Mouse (Mus musculus): Measurements from ENCODE around the gene Gabrg3. TPM values are rescaled to one million over a fixed set of nuclear protein-coding genes. Genes with fewer than 3 reads are reported as not detected.
A peak's percentile ranks its signal among the peaks of the same experiment; 100 is the strongest.

Gabrg3 gene
- polyA plus RNA-seq, 1 experiment from 2014 or later: 0.42 TPM

DNA sequence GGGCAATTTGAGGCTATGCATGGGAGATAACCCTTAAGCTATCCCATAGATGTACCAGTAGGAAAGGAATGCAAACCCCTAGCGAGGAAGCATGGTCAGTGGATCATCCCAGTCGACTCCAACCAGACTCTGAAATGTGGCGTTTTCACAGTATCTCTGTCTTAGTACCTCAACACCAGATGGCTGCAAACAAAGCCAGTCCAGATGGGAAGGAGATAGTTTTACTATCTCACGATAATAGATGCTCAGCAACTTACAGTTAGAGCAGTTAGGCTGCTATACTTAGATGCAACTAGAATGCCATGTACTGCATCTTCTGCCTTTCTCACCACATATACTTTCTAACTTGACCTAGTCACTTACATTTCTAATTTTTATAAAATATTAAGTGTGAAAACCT is 56.7 kb downstream of the Gabrg3 start:
- Histone ChIP-seq H3K4me2 (ENCODE audit: low read length) (no peak overlapping the region), H3K9me3 (replicated peaks; ENCODE audit: low read length) (no peaks in the 10 kb centered on the region), H3K9ac (ENCODE audit: low read depth, low read length) (no peak overlapping the region), H3K27me3 (ENCODE audit: insufficient read depth, low read length) (no peaks in the 10 kb centered on the region), H3K4me1 (replicated peaks; ENCODE audit: insufficient read depth, low read length) (no peaks in the 10 kb centered on the region), H3K4me3 (replicated peaks; ENCODE audit: low read depth, low read length) (no peak overlapping the region), H3K27ac (no peak overlapping the region), H3K36me3 (ENCODE audit: insufficient read depth, low read length) (no peaks in the 10 kb centered on the region)
- WGBS: 75% methylated on average over 4 of the region's 4 CpGs
- ATAC-seq (replicated peaks; ENCODE audit: low FRiP score, low read depth) (no peak), DNase-seq (ENCODE audit: low spot score) (no peak)
- no peak for TF ChIP-seq CTCF (IDR thresholded peaks at IDR 0.05; ENCODE audit: low read depth)

DNA sequence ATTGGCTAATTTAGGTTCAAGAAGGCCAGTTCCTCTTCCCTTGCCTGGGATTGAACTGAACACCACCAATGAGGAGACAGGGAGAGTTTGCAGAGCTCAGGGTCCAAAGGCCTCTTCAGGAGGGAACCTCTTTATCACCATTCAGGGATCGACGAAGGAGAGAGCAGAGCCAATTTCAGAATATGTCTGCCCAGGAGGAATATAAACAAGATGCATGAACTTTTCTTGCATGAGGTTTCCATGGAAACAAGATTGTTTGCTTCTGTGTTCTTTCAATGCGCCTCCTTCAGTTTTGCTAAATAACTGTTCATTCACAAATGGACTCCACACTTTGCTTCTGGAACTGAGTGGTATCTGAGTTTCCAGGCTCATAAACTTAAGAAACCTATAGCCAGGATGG is 62.5 kb downstream of the Gabrg3 start:
- Histone ChIP-seq H3K4me1 (replicated peaks; ENCODE audit: insufficient read depth, low read length) (no peaks in the 10 kb centered on the region), H3K27me3 (ENCODE audit: insufficient read depth, low read length) (no peaks in the 10 kb centered on the region), H3K36me3 (ENCODE audit: insufficient read depth, low read length) (no peaks in the 10 kb centered on the region), H3K9me3 (replicated peaks; ENCODE audit: low read length) (no peaks in the 10 kb centered on the region), H3K27ac (no peak overlapping the region), H3K4me2 (ENCODE audit: low read length) (no peak overlapping the region), H3K4me3 (replicated peaks; ENCODE audit: low read depth, low read length) (no peak overlapping the region), H3K9ac (ENCODE audit: low read depth, low read length) (no peak overlapping the region)
- TF ChIP-seq CTCF (IDR thresholded peaks at IDR 0.05; ENCODE audit: low read depth): no peak
- WGBS: 76% methylated on average over 3 of the region's 3 CpGs
- ATAC-seq (replicated peaks; ENCODE audit: low FRiP score, low read depth) (no peak), DNase-seq (ENCODE audit: low spot score) (peak; percentile 9)

DNA sequence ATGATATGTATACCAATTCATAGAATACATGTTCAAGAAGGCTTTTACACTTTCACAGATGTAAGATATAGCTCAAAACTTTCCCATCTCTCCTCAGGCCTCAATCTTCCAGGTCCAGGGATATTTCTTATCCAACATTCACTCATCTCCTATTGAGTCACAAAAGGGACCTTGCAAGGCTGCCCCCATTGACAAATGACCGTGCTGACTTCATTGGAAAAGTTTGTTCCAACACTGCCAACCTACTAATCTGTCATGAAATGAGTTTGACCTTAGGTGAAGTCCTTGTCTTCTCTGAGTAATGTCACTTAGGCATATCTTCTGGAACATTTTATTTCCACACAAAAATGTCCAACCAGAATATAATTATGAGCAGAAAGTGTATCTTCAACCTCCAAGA is 64.9 kb downstream of the Gabrg3 start:
- WGBS: 71% methylated on average over 1 of the region's 1 CpGs

DNA sequence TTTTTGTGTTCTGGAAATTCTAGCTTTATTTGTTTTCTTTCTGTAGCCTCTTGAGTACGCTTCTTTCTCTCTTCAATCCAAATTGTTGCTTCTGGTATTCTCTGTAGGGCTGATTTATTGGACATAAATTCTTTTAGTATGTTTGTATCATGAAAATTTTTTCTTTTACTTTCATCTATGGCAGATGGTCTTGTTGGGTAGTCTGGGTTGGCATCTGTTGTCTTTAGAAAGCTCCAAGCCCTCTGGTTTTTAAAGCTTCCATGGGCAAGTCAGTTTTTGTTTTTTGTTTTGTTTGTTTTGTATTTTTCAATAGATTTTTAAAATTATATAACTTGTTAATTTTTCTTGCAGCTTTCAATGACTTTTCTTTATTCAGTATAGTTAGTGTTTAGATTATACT is 72.0 kb downstream of the Gabrg3 start:
- whole genome bisulfite sequencing: 80% methylated on average over 1 of the region's 1 CpGs
- no peak overlapping the region for H3K4me3 ChIP-seq (replicated peaks; ENCODE audit: low read depth, low read length)
- no peaks in the 10 kb centered on the region for H3K4me1 ChIP-seq (replicated peaks; ENCODE audit: insufficient read depth, low read length)
- H3K4me2 ChIP-seq (ENCODE audit: low read length): no peak overlapping the region
- no peak for DNase-seq (ENCODE audit: low spot score)
- H3K36me3 ChIP-seq (ENCODE audit: insufficient read depth, low read length): no peaks in the 10 kb centered on the region
- no peak overlapping the region for H3K27ac ChIP-seq
- H3K9ac ChIP-seq (ENCODE audit: low read depth, low read length): no peak overlapping the region
- no peaks in the 10 kb centered on the region for H3K9me3 ChIP-seq (replicated peaks; ENCODE audit: low read length)
- TF ChIP-seq CTCF (IDR thresholded peaks at IDR 0.05; ENCODE audit: low read depth): no peak
- ATAC-seq (replicated peaks; ENCODE audit: low FRiP score, low read depth): no peak
- no peaks in the 10 kb centered on the region for H3K27me3 ChIP-seq (ENCODE audit: insufficient read depth, low read length)

More for the DNA sequence above, 64.9 kb downstream of the Gabrg3 start:
- H3K27ac ChIP-seq: no peak overlapping the region
- H3K4me3 ChIP-seq (replicated peaks; ENCODE audit: low read depth, low read length): no peak overlapping the region
- TF ChIP-seq CTCF (IDR thresholded peaks at IDR 0.05; ENCODE audit: low read depth): no peak
- no peak overlapping the region for H3K4me2 ChIP-seq (ENCODE audit: low read length)
- H3K9me3 ChIP-seq (replicated peaks; ENCODE audit: low read length): no peaks in the 10 kb centered on the region
- no peaks in the 10 kb centered on the region for H3K4me1 ChIP-seq (replicated peaks; ENCODE audit: insufficient read depth, low read length)
- H3K27me3 ChIP-seq (ENCODE audit: insufficient read depth, low read length): no peaks in the 10 kb centered on the region
- no peak for DNase-seq (ENCODE audit: low spot score)
- no peak overlapping the region for H3K9ac ChIP-seq (ENCODE audit: low read depth, low read length)
- no peak for ATAC-seq (replicated peaks; ENCODE audit: low FRiP score, low read depth)
- H3K36me3 ChIP-seq (ENCODE audit: insufficient read depth, low read length): no peaks in the 10 kb centered on the region

DNA sequence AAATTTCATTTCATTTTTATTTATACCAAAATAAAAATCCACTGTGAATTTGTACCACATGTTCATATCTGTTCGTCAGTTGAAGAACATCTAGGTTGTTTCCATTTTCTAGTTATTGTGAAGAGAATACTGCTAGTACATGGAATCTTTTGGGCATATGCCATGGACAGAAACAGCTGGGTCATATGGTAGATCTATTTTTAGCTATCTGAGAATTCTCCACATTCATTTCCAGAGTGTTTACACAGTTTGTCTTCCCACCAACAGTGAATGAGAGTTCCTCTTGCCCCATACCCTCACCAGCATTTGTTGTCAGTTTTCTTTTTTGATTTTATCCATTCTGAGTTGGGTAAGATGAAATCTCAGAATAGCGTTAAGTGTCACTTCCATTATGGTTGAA is 75.0 kb downstream of the Gabrg3 start:
- DNase-seq (ENCODE audit: low spot score) (no peak), ATAC-seq (replicated peaks; ENCODE audit: low FRiP score, low read depth) (no peak)

DNA sequence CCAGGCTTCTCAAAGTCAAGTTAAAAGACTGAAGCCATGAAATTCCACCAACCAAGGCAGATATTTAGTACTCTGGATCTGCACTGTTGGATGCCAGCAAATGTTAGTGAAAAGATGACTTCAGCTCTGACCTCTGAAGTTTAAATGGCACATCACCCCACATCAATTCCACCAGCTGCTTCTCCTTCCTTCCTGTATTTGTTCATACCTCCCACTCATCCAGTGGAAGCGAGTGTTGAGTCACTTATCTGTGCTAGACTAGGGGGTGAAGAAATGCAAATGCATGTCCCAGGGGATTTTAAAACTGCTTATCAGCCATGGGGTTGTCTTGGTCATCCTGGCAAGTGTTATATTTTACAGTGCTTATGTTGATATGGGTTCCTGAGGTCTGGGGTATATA is 79.7 kb downstream of the Gabrg3 start:
- TF ChIP-seq CTCF (IDR thresholded peaks at IDR 0.05; ENCODE audit: low read depth): no peak
- Histone ChIP-seq H3K36me3 (ENCODE audit: insufficient read depth, low read length) (no peaks in the 10 kb centered on the region), H3K4me2 (ENCODE audit: low read length) (no peak overlapping the region), H3K4me1 (replicated peaks; ENCODE audit: insufficient read depth, low read length) (no peaks in the 10 kb centered on the region), H3K4me3 (replicated peaks; ENCODE audit: low read depth, low read length) (no peak overlapping the region), H3K9me3 (replicated peaks; ENCODE audit: low read length) (no peaks in the 10 kb centered on the region), H3K9ac (ENCODE audit: low read depth, low read length) (no peak overlapping the region), H3K27me3 (ENCODE audit: insufficient read depth, low read length) (no peaks in the 10 kb centered on the region), H3K27ac (no peak overlapping the region)
- no peak for ATAC-seq (replicated peaks; ENCODE audit: low FRiP score, low read depth)
- no peak for DNase-seq (ENCODE audit: low spot score)
- WGBS: 27% methylated on average over 1 of the region's 1 CpGs

More for the DNA sequence above, 75.0 kb downstream of the Gabrg3 start:
- no peak overlapping the region for H3K9ac ChIP-seq (ENCODE audit: low read depth, low read length)
- no peak overlapping the region for H3K4me3 ChIP-seq (replicated peaks; ENCODE audit: low read depth, low read length)
- no peaks in the 10 kb centered on the region for H3K36me3 ChIP-seq (ENCODE audit: insufficient read depth, low read length)
- no peak overlapping the region for H3K4me2 ChIP-seq (ENCODE audit: low read length)
- H3K27ac ChIP-seq: no peak overlapping the region
- H3K9me3 ChIP-seq (replicated peaks; ENCODE audit: low read length): no peaks in the 10 kb centered on the region
- H3K27me3 ChIP-seq (ENCODE audit: insufficient read depth, low read length): no peaks in the 10 kb centered on the region
- TF ChIP-seq CTCF (IDR thresholded peaks at IDR 0.05; ENCODE audit: low read depth): no peak
- WGBS: 90% methylated on average over 2 of the region's 2 CpGs
- no peaks in the 10 kb centered on the region for H3K4me1 ChIP-seq (replicated peaks; ENCODE audit: insufficient read depth, low read length)

DNA sequence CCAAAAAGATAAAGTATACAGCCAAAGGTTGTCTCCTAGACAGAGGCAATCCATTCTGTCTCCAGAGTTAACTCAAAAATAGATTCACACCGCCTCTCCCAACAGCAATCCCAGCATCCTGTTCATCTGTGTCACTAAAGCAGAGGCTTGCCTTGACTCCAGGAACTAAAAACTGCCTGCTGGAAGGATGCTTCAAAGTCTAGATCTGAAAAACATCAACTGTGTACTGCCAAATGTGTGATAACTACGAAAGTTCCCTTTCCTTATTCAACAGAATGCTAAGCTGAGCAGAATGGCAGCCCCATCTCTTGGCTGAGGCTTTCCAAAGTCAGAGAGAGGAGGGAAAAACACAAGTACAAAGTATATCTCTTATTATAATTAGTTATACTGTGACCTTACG is 90.3 kb downstream of the Gabrg3 start:
- WGBS: 81% methylated on average over 3 of the region's 3 CpGs
- no peak overlapping the region for H3K4me3 ChIP-seq (replicated peaks; ENCODE audit: low read depth, low read length)
- H3K36me3 ChIP-seq (ENCODE audit: insufficient read depth, low read length): no peaks in the 10 kb centered on the region
- no peak overlapping the region for H3K4me2 ChIP-seq (ENCODE audit: low read length)
- no peak for ATAC-seq (replicated peaks; ENCODE audit: low FRiP score, low read depth)
- no peak for DNase-seq (ENCODE audit: low spot score)
- TF ChIP-seq CTCF (IDR thresholded peaks at IDR 0.05; ENCODE audit: low read depth): no peak
- no peaks in the 10 kb centered on the region for H3K4me1 ChIP-seq (replicated peaks; ENCODE audit: insufficient read depth, low read length)
- H3K27ac ChIP-seq: no peak overlapping the region
- H3K27me3 ChIP-seq (ENCODE audit: insufficient read depth, low read length): no peaks in the 10 kb centered on the region
- H3K9me3 ChIP-seq (replicated peaks; ENCODE audit: low read length): no peaks in the 10 kb centered on the region
- no peak overlapping the region for H3K9ac ChIP-seq (ENCODE audit: low read depth, low read length)

Measured in kidney, postnatal 0 days (tissue).